Mouse (Mus musculus) frontal cortex, adult (tissue): ENCODE measurements around the gene Baiap2l1.

Source experiments
- ATAC-seq: cut with Nextera tagmentation; 2 replicates; pipeline ENCODE4 v1.9.2; 2017; ENCODE audit warnings: mild to moderate bottlenecking, moderate library complexity, mixed read lengths; ENCODE audit not compliant: low TSS enrichment

The Baiap2l1 gene

GRCm38 (mm10) chr5:144258131-144258611, 99.7 kb downstream of the Baiap2l1 start:
- ATAC-seq: no peak

- no peak for ATAC-seq
Observed at GRCm38 (mm10) chr5:144257451-144258110, 100.3 kb downstream of the Baiap2l1 start.

GRCm38 (mm10) chr5:144256888-144257287, 101.0 kb downstream of the Baiap2l1 start:
- no peak for ATAC-seq

- ATAC-seq: no peak
Observed at GRCm38 (mm10) chr5:144256541-144256870, 101.4 kb downstream of the Baiap2l1 start.

- no peak for ATAC-seq
Observed at GRCm38 (mm10) chr5:144255632-144256540, 102.0 kb downstream of the Baiap2l1 start.

- ATAC-seq: peak; percentile 35
Observed at GRCm38 (mm10) chr5:144254811-144255631, 102.9 kb downstream of the Baiap2l1 start.

- ATAC-seq: no peak
Observed at GRCm38 (mm10) chr5:144254122-144254810, 103.6 kb downstream of the Baiap2l1 start.

GRCm38 (mm10) chr5:144253212-144253611, 104.7 kb downstream of the Baiap2l1 start:
- no peak for ATAC-seq

- no peak for ATAC-seq
Observed at GRCm38 (mm10) chr5:144251876-144252577, 105.9 kb downstream of the Baiap2l1 start.

GRCm38 (mm10) chr5:144249871-144250270, 108.0 kb downstream of the Baiap2l1 start:
- ATAC-seq: no peak

- no peak for ATAC-seq
Observed at GRCm38 (mm10) chr5:144247906-144248585, 109.9 kb downstream of the Baiap2l1 start.

GRCm38 (mm10) chr5:144247307-144247706, 110.6 kb downstream of the Baiap2l1 start:
- no peak for ATAC-seq

GRCm38 (mm10) chr5:144246669-144247068, 111.2 kb downstream of the Baiap2l1 start:
- ATAC-seq: no peak

GRCm38 (mm10) chr5:144245592-144245991, 112.3 kb downstream of the Baiap2l1 start:
- no peak for ATAC-seq

GRCm38 (mm10) chr5:144243901-144244487, 113.9 kb downstream of the Baiap2l1 start, which contains the start of gene Bri3:
Gene Bri3, plus strand, starts transcription at chr5:144244437.
- no peak for ATAC-seq

- no peak for ATAC-seq
Observed at GRCm38 (mm10) chr5:144238969-144239368, 118.9 kb downstream of the Baiap2l1 start.

GRCm38 (mm10) chr5:144234714-144235113, 123.2 kb downstream of the Baiap2l1 start:
- no peak for ATAC-seq

- ATAC-seq: no peak
Observed at GRCm38 (mm10) chr5:144234222-144234621, 123.7 kb downstream of the Baiap2l1 start.

- no peak for ATAC-seq
Observed at GRCm38 (mm10) chr5:144232531-144232930, 125.4 kb downstream of the Baiap2l1 start.

GRCm38 (mm10) chr5:144231410-144231809, 126.5 kb downstream of the Baiap2l1 start:
- ATAC-seq: no peak
